In genomic region chr2:130814492-130814891, GRCm38 (mm10) we compare ENCODE assay signal across 18 mouse cellular contexts.
DNase-seq lines count a peak whose midpoint lies in the region; ATAC-seq and TF ChIP-seq lines count a peak whose summit lies in the region.
"Had no signal": no experiment of that assay in that cellular context is flagged by ENCODE, and none has a peak within 500 bp of the region (broad histone marks: within the 10 kb centered on the region; RNA-seq: fewer than 3 reads in every experiment).

No protein-coding gene starts in this region.

- no peak for TF ChIP-seq EP300 in liver, embryonic 14.5 days (IDR thresholded peaks at IDR 0.05; ENCODE audit: low read depth)

- no peak overlapping the region for H3K4me2 ChIP-seq in intestine, embryonic 15.5 days (replicated peaks)
- H3K4me2 ChIP-seq in liver, embryonic 14.5 days (ENCODE audit: low read depth) = no peak overlapping the region
- H3K4me2 ChIP-seq in forebrain, embryonic 14.5 days (ENCODE audit: low read length) = no peak overlapping the region
- H3K4me2 ChIP-seq: forebrain, embryonic 13.5 days; stomach, embryonic 15.5 days had no signal

- no peak overlapping the region for H3K9ac ChIP-seq in intestine, embryonic 15.5 days
- no peak overlapping the region for H3K9ac ChIP-seq in liver, embryonic 14.5 days (replicated peaks)
- no peak overlapping the region for H3K9ac ChIP-seq in forebrain, embryonic 14.5 days (ENCODE audit: low read length)
- H3K9ac ChIP-seq: forebrain, embryonic 13.5 days; stomach, embryonic 15.5 days had no signal

- no peaks in the 10 kb centered on the region for H3K9me3 ChIP-seq in intestine, embryonic 15.5 days
- no peaks in the 10 kb centered on the region for H3K9me3 ChIP-seq in liver, embryonic 14.5 days (ENCODE audit: control insufficient read depth, low read length)
- no peaks in the 10 kb centered on the region for H3K9me3 ChIP-seq in midbrain, embryonic 10.5 days (replicated peaks)
- H3K9me3 ChIP-seq in forebrain, embryonic 14.5 days (replicated peaks; ENCODE audit: control insufficient read depth, low read length) = no peaks in the 10 kb centered on the region
- H3K9me3 ChIP-seq: forebrain, embryonic 13.5 days; limb, embryonic 10.5 days; megakaryocyte, embryonic 14.5 days; stomach, embryonic 15.5 days had no signal

- no peak overlapping the region for H3K4me3 ChIP-seq in intestine, embryonic 15.5 days (replicated peaks)
- H3K4me3 ChIP-seq in liver, embryonic 14.5 days (ENCODE audit: insufficient read depth in 1 of 2, low read depth in 2 of 2, low read length in 2 of 2) = no peak overlapping the region
- H3K4me3 ChIP-seq in midbrain, embryonic 10.5 days = no peak overlapping the region
- H3K4me3 ChIP-seq in forebrain, embryonic 14.5 days (ENCODE audit: low read depth, low read length) = no peak overlapping the region
- H3K4me3 ChIP-seq: erythroblast, embryonic 14.5 days; forebrain, embryonic 13.5 days; limb, embryonic 10.5 days; megakaryocyte, embryonic 14.5 days; stomach, embryonic 15.5 days had no signal

- H3K4me1 ChIP-seq in intestine, embryonic 15.5 days (replicated peaks) = no peaks in the 10 kb centered on the region
- H3K4me1 ChIP-seq in liver, embryonic 14.5 days (replicated peaks; ENCODE audit: control insufficient read depth in 2 of 2, insufficient read depth in 2 of 2, low read length in 1 of 2) = no peaks in the 10 kb centered on the region; a peak in 1 of 4 replicates
- H3K4me1 ChIP-seq in midbrain, embryonic 10.5 days = peaks cover 9% of the 10 kb centered on the region
- no peaks in the 10 kb centered on the region for H3K4me1 ChIP-seq in forebrain, embryonic 14.5 days (ENCODE audit: control insufficient read depth, insufficient read depth, low read length)
- H3K4me1 ChIP-seq: forebrain, embryonic 13.5 days; stomach, embryonic 15.5 days had no signal

- WGBS in intestine, embryonic 15.5 days = 82% methylated on average over 1 of the region's 1 CpGs
- whole genome bisulfite sequencing in liver, embryonic 14.5 days (ENCODE audit: insufficient replicate concordance) = 61% methylated on average over 1 of the region's 1 CpGs
- whole genome bisulfite sequencing in midbrain, embryonic 10.5 days = 84% methylated on average over 1 of the region's 1 CpGs
- 93% methylated on average over 1 of the region's 1 CpGs for WGBS in forebrain, embryonic 14.5 days

- no peak overlapping the region for H3K27ac ChIP-seq in intestine, embryonic 15.5 days
- no peak overlapping the region for H3K27ac ChIP-seq in liver, embryonic 14.5 days
- H3K27ac ChIP-seq in midbrain, embryonic 10.5 days (replicated peaks) = no peak overlapping the region
- no peak overlapping the region for H3K27ac ChIP-seq in forebrain, embryonic 14.5 days (ENCODE audit: low read depth, low read length)
- H3K27ac ChIP-seq: forebrain, embryonic 13.5 days; limb, embryonic 10.5 days; stomach, embryonic 15.5 days had no signal

- TF ChIP-seq CTCF in liver, embryonic 14.5 days (IDR thresholded peaks at IDR 0.05; ENCODE audit: low read depth) = no peak

- H3K27me3 ChIP-seq in intestine, embryonic 15.5 days (replicated peaks) = no peaks in the 10 kb centered on the region
- no peaks in the 10 kb centered on the region for H3K27me3 ChIP-seq in liver, embryonic 14.5 days (ENCODE audit: control insufficient read depth, insufficient read depth, low read length)
- peaks cover 5% of the 10 kb centered on the region; the same call in 1 of the 2 replicates for H3K27me3 ChIP-seq in midbrain, embryonic 10.5 days (ENCODE audit: low read depth, poor library complexity, severe bottlenecking)
- H3K27me3 ChIP-seq in forebrain, embryonic 14.5 days (replicated peaks; ENCODE audit: control insufficient read depth, insufficient read depth, low read length) = no peaks in the 10 kb centered on the region
- H3K27me3 ChIP-seq: forebrain, embryonic 13.5 days; megakaryocyte, embryonic 14.5 days; stomach, embryonic 15.5 days had no signal

- ATAC-seq in intestine, embryonic 15.5 days = peak; percentile 65
- peak; percentile 56 for ATAC-seq in liver, embryonic 14.5 days (ENCODE audit: insufficient read depth)
- no peak for ATAC-seq in forebrain, embryonic 14.5 days
- ATAC-seq: forebrain, embryonic 13.5 days; midbrain, embryonic 16.5 days had no signal

- H3K36me3 ChIP-seq in intestine, embryonic 15.5 days = peaks cover 9% of the 10 kb centered on the region; the same call in 1 of the 2 replicates
- no peaks in the 10 kb centered on the region; the same call in 1 of the 2 replicates for H3K36me3 ChIP-seq in liver, embryonic 14.5 days (replicated peaks; ENCODE audit: control insufficient read depth, insufficient read depth, low read depth)
- H3K36me3 ChIP-seq in midbrain, embryonic 10.5 days = peaks cover 39% of the 10 kb centered on the region
- peaks cover 79% of the 10 kb centered on the region for H3K36me3 ChIP-seq in forebrain, embryonic 14.5 days (ENCODE audit: control insufficient read depth, insufficient read depth, low read length)

- DNase-seq in kidney, adult 18-20 months = peak; percentile 43
- DNase-seq in kidney, postnatal 10 days = peak; percentile 40
- DNase-seq in liver, embryonic 14.5 days (ENCODE audit: low read depth in 3 of 3, low spot score in 3 of 3) = peak in 2 of 3 experiments; percentile 24
- DNase-seq in midbrain, embryonic 10.5 days (ENCODE audit: low spot score) = no peak
- DNase-seq in forebrain, embryonic 14.5 days (ENCODE audit: low spot score) = no peak
- no peak for DNase-seq in adrenal gland, postnatal 4 days (ENCODE audit: low spot score in 2 of 2)
- DNase-seq: adrenal gland, adult 8-10 months; cerebellum, adult 9-11 months; gastrocnemius, postnatal 25 days; lung, adult 2 months; thymus, adult 2 months had no signal

Comparison
In these comparisons a context has a peak if more than half of its experiments do, and no peak if none do; other contexts are left out.
1. DNase-seq: peak in kidney, adult 18-20 months (single experiment), kidney, postnatal 10 days (single experiment) and liver, embryonic 14.5 days (2 of 3); none in midbrain, embryonic 10.5 days (single experiment), forebrain, embryonic 14.5 days (single experiment) and adrenal gland, postnatal 4 days (0 of 2).